Mouse (Mus musculus) CH12.LX (cell line): ENCODE results near the gene Tdrd9. TPM values are rescaled to one million over a fixed set of nuclear protein-coding genes. Genes with fewer than 3 reads are reported as not detected.

Experiments used
- DNase-seq: peaks from one replicate; pipeline ENCODE4 v3.0.0-alpha.2; 2013; ENCODE audit errors: extremely low read depth
- H3K27ac ChIP-seq: 2 replicates; pipeline ENCODE4 v1.5.1; 2012; ENCODE audit warnings: low read depth, mild to moderate bottlenecking, control low read depth, moderate library complexity; ENCODE audit not compliant: insufficient read depth
- H3K27me3 ChIP-seq: replicated peaks from 2 replicates; pipeline ENCODE3; 2012; ENCODE audit warnings: inconsistent platforms
- H3K36me3 ChIP-seq, 2 experiments: replicated peaks in 1 of 2; 2 replicates each; pipeline versions ENCODE3 to v1.6.1; 2012; ENCODE audit warnings: inconsistent platforms in 1 of 2, low read length in 1 of 2, mild to moderate bottlenecking in 1 of 2, mixed read lengths in 1 of 2, moderate library complexity in 1 of 2; ENCODE audit not compliant: control insufficient read depth in 1 of 2, insufficient read depth in 1 of 2
- H3K4me1 ChIP-seq, 2 experiments: 2 replicates each; pipeline ENCODE4 v1.6.1; 2012; ENCODE audit warnings: inconsistent platforms in 1 of 2, moderate library complexity in 1 of 2; ENCODE audit not compliant: insufficient read depth in 2 of 2, control insufficient read depth in 1 of 2
- H3K4me2 ChIP-seq: 2 replicates; pipeline ENCODE4 v1.6.1; 2012; ENCODE audit warnings: low read depth, mild to moderate bottlenecking, control low read depth; ENCODE audit not compliant: poor library complexity, insufficient read depth, severe bottlenecking
- H3K4me3 ChIP-seq, 3 experiments: fragments of 150-350 bp in 1 of 3; sonication (generic) in 1 of 3; replicated peaks in 1 of 3; 2 replicates each; pipeline versions ENCODE3 to v1.5.1; 2011 to 2012; ENCODE audit warnings: low read depth in 2 of 3, low read length in 2 of 3, mild to moderate bottlenecking in 2 of 3, moderate library complexity in 2 of 3, control low read depth in 1 of 3, improper control_type of control experiment in 1 of 3, inconsistent platforms in 1 of 3, mixed read lengths in 1 of 3; ENCODE audit not compliant: poor library complexity in 1 of 3
- H3K79me2 ChIP-seq: replicated peaks from 2 replicates; pipeline ENCODE4 v1.6.1; 2012; ENCODE audit warnings: mild to moderate bottlenecking, moderate library complexity; ENCODE audit not compliant: control insufficient read depth, poor library complexity, insufficient read depth, severe bottlenecking; ENCODE audit errors: extremely low read depth
- H3K9ac ChIP-seq: 2 replicates; pipeline ENCODE4 v1.6.1; 2012; ENCODE audit warnings: low read depth, mild to moderate bottlenecking, control low read depth, moderate library complexity; ENCODE audit not compliant: insufficient read depth
- H3K9me3 ChIP-seq: replicated peaks from 2 replicates; pipeline ENCODE3; 2012; ENCODE audit warnings: low read length, inconsistent platforms, mixed read lengths
- BHLHE40 ChIP-seq: IDR thresholded peaks from 2 replicates; pipeline ENCODE4 v1.6.1; 2011; ENCODE audit warnings: mild to moderate bottlenecking, low read depth, low read length, improper control_type of control experiment
- CHD1 ChIP-seq: IDR thresholded peaks from 2 replicates; pipeline ENCODE4 v1.6.1; 2012; ENCODE audit warnings: low read depth, low read length, improper control_type of control experiment, inconsistent platforms
- CTCF ChIP-seq, 2 experiments: IDR thresholded peaks in 1 of 2; conservative IDR thresholded peaks in 1 of 2; 2 replicates each; pipeline ENCODE4 v1.5.1; 2011 to 2012; ENCODE audit warnings: low read depth in 2 of 2, low read length in 2 of 2, improper control_type of control experiment in 1 of 2, inconsistent platforms in 1 of 2, mild to moderate bottlenecking in 1 of 2, moderate library complexity in 1 of 2
- ELF1 ChIP-seq: IDR thresholded peaks from 2 replicates; pipeline ENCODE4 v1.6.1; 2014; ENCODE audit warnings: low read depth, mild to moderate bottlenecking, inconsistent platforms, low read length, improper control_type of control experiment
- EP300 ChIP-seq: IDR thresholded peaks from 2 replicates; pipeline ENCODE4 v1.6.1; 2011; ENCODE audit warnings: low read length, improper control_type of control experiment
- JUN ChIP-seq: IDR thresholded peaks from 2 replicates; pipeline ENCODE4 v1.6.1; 2011; ENCODE audit warnings: low read depth, mild to moderate bottlenecking, low read length, improper control_type of control experiment, moderate library complexity; ENCODE audit not compliant: insufficient read depth
- KAT2A ChIP-seq: IDR thresholded peaks from 2 replicates; pipeline ENCODE4 v1.6.1; 2012; ENCODE audit warnings: low read length, improper control_type of control experiment, inconsistent platforms; ENCODE audit not compliant: insufficient replicate concordance
- MAX ChIP-seq: IDR thresholded peaks from 2 replicates; pipeline ENCODE4 v1.6.1; 2011; ENCODE audit warnings: low read length, improper control_type of control experiment
- MAZ ChIP-seq: IDR thresholded peaks from 2 replicates; pipeline ENCODE4 v1.6.1; 2012; ENCODE audit warnings: low read depth, mild to moderate bottlenecking, inconsistent platforms, low read length, improper control_type of control experiment, moderate library complexity
- MEF2A ChIP-seq: IDR thresholded peaks from 2 replicates; pipeline ENCODE4 v1.6.1; 2014; ENCODE audit warnings: low read depth, mild to moderate bottlenecking, inconsistent platforms, low read length, improper control_type of control experiment, borderline replicate concordance
- MXI1 ChIP-seq: IDR thresholded peaks from 2 replicates; pipeline ENCODE4 v1.6.1; 2011; ENCODE audit warnings: mild to moderate bottlenecking, low read depth, low read length, improper control_type of control experiment
- NELFE ChIP-seq: IDR thresholded peaks from 2 replicates; pipeline ENCODE4 v1.6.1; 2011; ENCODE audit warnings: low read depth, low read length, improper control_type of control experiment
- NRF1 ChIP-seq: IDR thresholded peaks from 2 replicates; pipeline ENCODE4 v1.6.1; 2014; ENCODE audit warnings: low read depth, mild to moderate bottlenecking, inconsistent platforms, low read length, improper control_type of control experiment, moderate library complexity
- PAX5 ChIP-seq: IDR thresholded peaks from 2 replicates; pipeline ENCODE4 v1.6.1; 2012; ENCODE audit warnings: low read length, inconsistent platforms, mixed read lengths
- POLR2A ChIP-seq: IDR thresholded peaks from 2 replicates; pipeline ENCODE4 v1.6.1; 2011; ENCODE audit warnings: low read depth, mild to moderate bottlenecking, improper control_type of control experiment, low read length
- POLR2AphosphoS2 ChIP-seq: IDR thresholded peaks from 2 replicates; pipeline ENCODE4 v1.6.1; 2011; ENCODE audit warnings: low read depth, low read length, improper control_type of control experiment
- RAD21 ChIP-seq: IDR thresholded peaks from 2 replicates; pipeline ENCODE4 v1.6.1; 2011; ENCODE audit warnings: low read depth, mild to moderate bottlenecking, low read length, improper control_type of control experiment, moderate library complexity
- RCOR1 ChIP-seq: conservative IDR thresholded peaks from 2 replicates; pipeline ENCODE4 v1.6.1; 2012; ENCODE audit warnings: low read depth, mild to moderate bottlenecking, inconsistent platforms, low read length, improper control_type of control experiment
- SIN3A ChIP-seq: IDR thresholded peaks from 2 replicates; pipeline ENCODE4 v1.6.1; 2012; ENCODE audit warnings: low read length, improper control_type of control experiment, inconsistent platforms
- SMC3 ChIP-seq: IDR thresholded peaks from 2 replicates; pipeline ENCODE4 v1.6.1; 2011; ENCODE audit warnings: low read depth, low read length, improper control_type of control experiment
- TBP ChIP-seq: conservative IDR thresholded peaks from 2 replicates; pipeline ENCODE4 v1.6.1; 2011; ENCODE audit warnings: low read depth, low read length, improper control_type of control experiment
- UBTF ChIP-seq: IDR thresholded peaks from 2 replicates; pipeline ENCODE4 v1.6.1; 2012; ENCODE audit warnings: low read depth, mild to moderate bottlenecking, inconsistent platforms, low read length, improper control_type of control experiment, moderate library complexity
- ZC3H11A ChIP-seq: IDR thresholded peaks from 2 replicates; pipeline ENCODE4 v1.6.1; 2012; ENCODE audit warnings: low read depth, mild to moderate bottlenecking, inconsistent platforms, low read length, improper control_type of control experiment
- dilution Hi-C: fragments of 300-500 bp; cut with MboI; formaldehyde crosslinking; loops from 2 replicates; pipeline ENCODE4 v1.14.3; 2020; ENCODE audit warnings: low sequenced_read_pairs; ENCODE audit not compliant: extremely low pct_unique_long_range_greater_than_20kb, extremely low pct_ligation_motif_present
- in situ Hi-C: fragments of 300-500 bp; cut with MboI; formaldehyde crosslinking; loops from 3 replicates; pipeline ENCODE4 v1.14.3; 2019; ENCODE audit warnings: low sequenced_read_pairs, low pct_ligation_motif_present, low pct_unique_long_range_greater_than_20kb, mixed read lengths
- polyA plus RNA-seq: library from polyadenylated mRNA; unstranded; fragments of >175 nt; gene quantifications from 2 replicates; pipeline ENCODE4 v1.2.1, GENCODE M21; 2012; ENCODE audit warnings: low read depth; ENCODE audit not compliant: insufficient read length
- total RNA-seq, 2 experiments: library from RNA; depleted of rRNA; stranded (reverse); fragments of 300-350 nt in 1 of 2; fragments of >200 nt in 1 of 2; gene quantifications; 2 replicates each; pipeline ENCODE4 v1.2.3; 2012 to 2014

Gene Tdrd9
- total and polyA plus RNA-seq, 3 experiments = not detected

GRCm38 (mm10) chr12:112113710-112114109, 142.4 kb downstream of the Tdrd9 start (continued):
- no peak for TF ChIP-seq MEF2A
- TF ChIP-seq SIN3A = no peak
- TF ChIP-seq SMC3 = peak; percentile 96

GRCm38 (mm10) chr12:112117006-112117405, 145.6 kb downstream of the Tdrd9 start:
- Histone ChIP-seq H3K9me3 (no peaks in the 10 kb centered on the region), H3K4me2 (no peak overlapping the region), H3K9ac (no peak overlapping the region), H3K27ac (no peak overlapping the region), H3K4me3 (no peak overlapping the region), H3K4me1 (no peaks in the 10 kb centered on the region), H3K36me3 (no peaks in the 10 kb centered on the region), H3K27me3 (peaks cover 82% of the 10 kb centered on the region), H3K79me2 (no peaks in the 10 kb centered on the region)
- TF ChIP-seq RAD21 (no peak), MEF2A (no peak), RCOR1 (no peak), MAX (no peak), MAZ (no peak), BHLHE40 (no peak), SMC3 (no peak), CHD1 (no peak), MXI1 (no peak), ZC3H11A (no peak), POLR2A (no peak), KAT2A (no peak), EP300 (no peak), UBTF (no peak)
- no peak for DNase-seq
- dilution Hi-C loops = no loop called here
- in situ Hi-C loops = no loop called here

- in situ Hi-C loops = no loop called here
- Histone ChIP-seq H3K4me2 (no peak overlapping the region), H3K79me2 (no peaks in the 10 kb centered on the region), H3K4me3 (no peak overlapping the region), H3K9ac (no peak overlapping the region), H3K27ac (no peak overlapping the region), H3K36me3 (no peaks in the 10 kb centered on the region), H3K9me3 (no peaks in the 10 kb centered on the region), H3K4me1 (no peaks in the 10 kb centered on the region), H3K27me3 (peaks cover 83% of the 10 kb centered on the region)
- dilution Hi-C loops = no loop called here
- TF ChIP-seq MXI1 (no peak), PAX5 (no peak), NELFE (no peak), CTCF (conservative IDR thresholded peaks at IDR 0.05 in 1 of 2, IDR thresholded peaks at IDR 0.05 in 1 of 2; ENCODE audit: low read depth in 2 of 2, low read length in 2 of 2) (no peak), CHD1 (no peak), RCOR1 (no peak), NRF1 (no peak), TBP (no peak), MEF2A (no peak), POLR2A (no peak), JUN (no peak), ELF1 (no peak), MAX (no peak), POLR2AphosphoS2 (no peak), MAZ (no peak), UBTF (no peak)
- no peak for DNase-seq
Measured at GRCm38 (mm10) chr12:112117649-112118048, 146.3 kb downstream of the Tdrd9 start.
